Mouse (Mus musculus): ENCODE data around the gene Cryba4.

Gene Cryba4

DNA sequence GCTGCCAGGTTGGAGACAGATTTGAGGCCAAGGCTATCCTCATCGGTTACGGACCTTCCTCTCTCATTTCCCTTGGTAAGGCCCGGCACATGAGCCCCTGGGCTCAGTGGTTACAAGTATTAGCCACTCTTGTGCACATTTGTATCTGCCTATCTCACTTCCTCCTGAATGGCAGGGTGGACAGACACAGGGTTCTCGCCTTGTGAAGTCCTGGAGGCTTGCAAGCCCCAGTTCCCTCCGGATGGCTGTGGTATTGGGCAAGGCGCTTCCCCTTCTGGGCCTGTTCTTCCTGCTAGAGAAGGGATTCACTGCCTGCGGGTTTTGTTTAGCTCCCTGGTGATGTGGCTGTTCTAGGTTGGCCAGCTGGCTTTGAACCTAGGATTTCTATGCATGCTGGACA lies 27.8 kb upstream of the Cryba4 start:
- Histone ChIP-seq H3K36me3 (ENCODE audit: control insufficient read depth, insufficient read depth, low read length, poor library complexity, severe bottlenecking) (0 out of 2 replicates have a peak, but pooled peaks cover 1% of the 10 kb centered on the region), H3K27me3 (ENCODE audit: control insufficient read depth, insufficient read depth, low read length, poor library complexity, severe bottlenecking) (no peaks in the 10 kb centered on the region)
- DNase-seq (ENCODE audit: low read depth, low spot score): peak; percentile 38

DNA sequence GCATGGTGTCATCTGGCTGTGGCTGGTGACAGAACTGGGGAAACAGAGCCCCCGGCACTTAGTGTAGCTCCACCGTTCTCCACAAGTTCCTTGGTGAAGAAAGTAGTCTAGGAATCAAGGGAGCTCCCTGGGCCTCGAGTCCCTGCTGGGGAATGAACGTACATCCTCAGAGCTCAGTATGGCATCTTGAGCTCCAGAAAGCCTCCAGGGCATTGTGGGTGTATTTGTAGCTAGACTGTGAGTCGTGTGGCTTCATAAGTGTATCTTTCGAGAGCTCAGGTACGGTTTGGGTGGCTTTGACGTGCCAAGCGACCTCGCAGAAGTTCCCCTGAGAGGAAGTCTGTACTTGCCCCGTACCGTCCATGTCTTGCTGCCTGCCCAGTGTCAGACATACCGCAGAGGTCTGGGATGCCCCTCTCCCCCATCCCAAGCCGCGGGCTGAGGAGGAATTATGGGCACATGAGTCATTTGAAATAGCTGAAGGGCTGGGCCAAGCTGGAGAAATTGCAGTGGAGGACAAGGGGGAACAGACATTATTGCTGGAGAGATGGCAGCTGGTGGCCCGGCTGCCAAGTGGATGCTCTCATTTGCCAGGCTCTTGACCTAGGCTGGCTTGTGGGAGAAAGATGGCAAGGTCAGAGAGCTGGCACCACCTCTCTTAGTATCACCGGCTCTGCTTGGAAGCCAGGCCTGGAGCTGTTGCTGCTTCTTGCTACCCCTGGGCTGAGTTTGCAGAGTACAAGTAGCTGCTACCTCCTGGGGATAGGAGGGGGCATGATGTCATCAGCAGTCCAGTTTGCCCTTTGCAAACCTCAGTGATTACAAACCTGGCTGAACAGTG lies 27.1 kb upstream of the Cryba4 start:
- Histone ChIP-seq H3K36me3 (ENCODE audit: control insufficient read depth, insufficient read depth, low read length, poor library complexity, severe bottlenecking) (0 out of 2 replicates have a peak, but pooled peaks cover 1% of the 10 kb centered on the region), H3K27me3 (ENCODE audit: control insufficient read depth, insufficient read depth, low read length, poor library complexity, severe bottlenecking) (no peaks in the 10 kb centered on the region)
- DNase-seq (ENCODE audit: low read depth, low spot score): peak; percentile 49

GRCm38 (mm10) chr5:112277906-112278470 lies 25.7 kb upstream of the Cryba4 start:
- Histone ChIP-seq H3K36me3 (ENCODE audit: control insufficient read depth, insufficient read depth, low read length, poor library complexity, severe bottlenecking) (0 out of 2 replicates have a peak, but pooled peaks cover 1% of the 10 kb centered on the region), H3K27me3 (ENCODE audit: control insufficient read depth, insufficient read depth, low read length, poor library complexity, severe bottlenecking) (no peaks in the 10 kb centered on the region)
- DNase-seq (ENCODE audit: low read depth, low spot score): no peak

GRCm38 (mm10) chr5:112276907-112277348 lies 24.6 kb upstream of the Cryba4 start:
- DNase-seq (ENCODE audit: low read depth, low spot score): no peak
- Histone ChIP-seq H3K27me3 (ENCODE audit: control insufficient read depth, insufficient read depth, low read length, poor library complexity, severe bottlenecking) (no peaks in the 10 kb centered on the region), H3K36me3 (ENCODE audit: control insufficient read depth, insufficient read depth, low read length, poor library complexity, severe bottlenecking) (0 out of 2 replicates have a peak, but pooled peaks cover 1% of the 10 kb centered on the region)

DNA sequence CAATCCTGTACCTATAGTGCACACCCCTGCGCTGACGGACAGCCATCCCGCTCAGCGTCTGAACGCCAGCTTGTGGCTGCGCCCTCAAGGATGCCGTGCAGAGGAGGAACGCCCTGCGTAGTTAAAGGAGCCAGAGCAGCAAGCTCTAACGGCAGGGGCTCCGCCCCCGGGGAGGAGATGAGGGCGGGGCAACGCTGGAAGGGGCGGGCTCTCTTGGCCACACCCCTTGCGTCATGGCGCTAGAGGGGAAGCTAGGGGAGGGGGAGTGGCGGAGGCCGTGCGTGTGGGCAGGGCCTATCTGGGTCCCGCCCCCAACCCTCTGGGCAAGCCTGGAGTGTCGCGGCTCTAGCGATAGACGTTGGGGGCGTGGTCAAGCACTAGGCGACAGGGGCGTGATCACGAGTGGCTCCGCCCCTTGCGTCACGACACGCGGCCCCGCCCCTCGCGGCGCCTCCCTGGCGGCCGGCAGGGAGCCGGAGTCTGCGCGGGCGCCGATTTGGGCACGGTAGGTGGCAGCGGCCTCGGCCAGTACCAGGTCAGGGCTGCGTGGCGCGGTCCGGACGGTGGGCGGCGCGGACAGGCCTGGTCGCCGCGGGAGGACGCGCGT lies 24.1 kb upstream of the Cryba4 start, which contains the start of gene Tpst2:
Gene Tpst2, plus strand, starts transcription at position 425 of the 607 bp plus-strand sequence.
- peak; percentile 100 for DNase-seq (ENCODE audit: low read depth, low spot score)

GRCm38 (mm10) chr5:112275021-112275804 lies 22.9 kb upstream of the Cryba4 start:
- peak; percentile 34 for DNase-seq (ENCODE audit: low read depth, low spot score)
- H3K27me3 ChIP-seq (ENCODE audit: control insufficient read depth, insufficient read depth, low read length, poor library complexity, severe bottlenecking): no peaks in the 10 kb centered on the region

More for the DNA sequence above, 24.1 kb upstream of the Cryba4 start, which contains the start of gene Tpst2:
- Histone ChIP-seq H3K36me3 (ENCODE audit: control insufficient read depth, insufficient read depth, low read length, poor library complexity, severe bottlenecking) (0 out of 2 replicates have a peak, but pooled peaks cover 1% of the 10 kb centered on the region), H3K27me3 (ENCODE audit: control insufficient read depth, insufficient read depth, low read length, poor library complexity, severe bottlenecking) (no peaks in the 10 kb centered on the region)

GRCm38 (mm10) chr5:112273746-112274463 lies 21.6 kb upstream of the Cryba4 start:
- 0 out of 2 replicates have a peak, but pooled peaks cover 1% of the 10 kb centered on the region for H3K36me3 ChIP-seq (ENCODE audit: control insufficient read depth, insufficient read depth, low read length, poor library complexity, severe bottlenecking)
- DNase-seq (ENCODE audit: low read depth, low spot score): peak; percentile 92
- H3K27me3 ChIP-seq (ENCODE audit: control insufficient read depth, insufficient read depth, low read length, poor library complexity, severe bottlenecking): no peaks in the 10 kb centered on the region

More at GRCm38 (mm10) chr5:112275021-112275804, 22.9 kb upstream of the Cryba4 start:
- 0 out of 2 replicates have a peak, but pooled peaks cover 1% of the 10 kb centered on the region for H3K36me3 ChIP-seq (ENCODE audit: control insufficient read depth, insufficient read depth, low read length, poor library complexity, severe bottlenecking)

DNA sequence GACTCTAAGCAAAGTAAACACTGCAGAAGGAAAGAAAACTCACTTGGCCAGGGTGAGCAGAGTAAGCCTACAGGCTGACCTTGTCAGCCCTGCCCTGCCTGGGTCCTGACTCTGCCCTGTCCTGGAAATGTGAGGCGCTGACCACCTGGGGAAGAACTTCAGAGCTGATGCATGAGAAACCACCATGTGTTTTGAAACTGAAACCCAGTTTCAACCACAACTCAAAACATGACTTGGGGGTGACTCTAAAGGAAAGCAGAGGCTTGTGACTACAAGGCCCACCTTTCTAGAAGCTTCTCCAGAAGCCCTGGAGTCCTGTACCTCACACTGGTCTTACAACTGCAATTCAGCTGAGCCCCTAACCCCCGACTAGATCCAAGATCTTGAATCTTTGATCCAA lies 20.6 kb upstream of the Cryba4 start:
- no peaks in the 10 kb centered on the region for H3K36me3 ChIP-seq (ENCODE audit: control insufficient read depth, insufficient read depth, low read length, poor library complexity, severe bottlenecking)
- DNase-seq (ENCODE audit: low read depth, low spot score): peak; percentile 82
- no peaks in the 10 kb centered on the region for H3K27me3 ChIP-seq (ENCODE audit: control insufficient read depth, insufficient read depth, low read length, poor library complexity, severe bottlenecking)

DNA sequence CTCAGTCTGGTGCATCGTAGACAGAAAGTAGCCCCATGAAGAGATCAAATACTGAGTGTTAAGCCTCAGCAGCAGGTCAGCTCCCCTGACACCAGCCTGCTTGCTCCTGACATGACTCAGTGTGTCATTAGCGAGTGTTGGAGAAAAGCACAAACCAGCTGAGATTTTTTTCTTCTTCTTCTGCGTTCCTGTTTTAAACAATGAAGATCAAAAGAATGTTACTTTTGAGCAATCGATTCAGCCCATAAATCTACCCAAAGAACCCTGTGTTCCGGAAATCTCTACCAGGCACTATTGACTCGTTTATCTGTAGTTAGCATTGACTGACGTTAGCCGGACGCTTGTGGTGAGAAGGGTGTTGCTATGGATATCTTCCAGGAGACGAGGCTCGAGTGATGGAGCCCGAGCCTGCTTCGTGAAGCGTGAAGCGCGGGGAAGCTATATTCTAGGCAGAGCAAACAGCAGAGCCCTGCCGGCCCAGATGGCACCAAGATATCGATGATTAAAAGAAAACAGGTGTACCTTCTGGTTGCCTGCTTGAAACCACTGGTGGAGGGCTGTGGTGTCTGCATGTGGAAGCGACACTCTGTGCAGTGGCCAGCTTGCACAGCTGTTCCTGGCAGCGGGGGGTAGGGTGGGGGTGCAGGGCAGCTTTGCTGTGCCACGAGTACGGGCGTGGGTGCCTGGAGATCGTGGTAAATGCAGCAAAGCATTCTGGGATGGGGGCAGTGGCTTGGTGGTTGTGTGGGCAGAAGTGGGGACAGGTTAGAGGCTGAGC lies 18.6 kb upstream of the Cryba4 start:
- Histone ChIP-seq H3K27me3 (ENCODE audit: control insufficient read depth, insufficient read depth, low read length, poor library complexity, severe bottlenecking) (no peaks in the 10 kb centered on the region), H3K36me3 (ENCODE audit: control insufficient read depth, insufficient read depth, low read length, poor library complexity, severe bottlenecking) (no peaks in the 10 kb centered on the region)
- peak; percentile 63 for DNase-seq (ENCODE audit: low read depth, low spot score)

DNA sequence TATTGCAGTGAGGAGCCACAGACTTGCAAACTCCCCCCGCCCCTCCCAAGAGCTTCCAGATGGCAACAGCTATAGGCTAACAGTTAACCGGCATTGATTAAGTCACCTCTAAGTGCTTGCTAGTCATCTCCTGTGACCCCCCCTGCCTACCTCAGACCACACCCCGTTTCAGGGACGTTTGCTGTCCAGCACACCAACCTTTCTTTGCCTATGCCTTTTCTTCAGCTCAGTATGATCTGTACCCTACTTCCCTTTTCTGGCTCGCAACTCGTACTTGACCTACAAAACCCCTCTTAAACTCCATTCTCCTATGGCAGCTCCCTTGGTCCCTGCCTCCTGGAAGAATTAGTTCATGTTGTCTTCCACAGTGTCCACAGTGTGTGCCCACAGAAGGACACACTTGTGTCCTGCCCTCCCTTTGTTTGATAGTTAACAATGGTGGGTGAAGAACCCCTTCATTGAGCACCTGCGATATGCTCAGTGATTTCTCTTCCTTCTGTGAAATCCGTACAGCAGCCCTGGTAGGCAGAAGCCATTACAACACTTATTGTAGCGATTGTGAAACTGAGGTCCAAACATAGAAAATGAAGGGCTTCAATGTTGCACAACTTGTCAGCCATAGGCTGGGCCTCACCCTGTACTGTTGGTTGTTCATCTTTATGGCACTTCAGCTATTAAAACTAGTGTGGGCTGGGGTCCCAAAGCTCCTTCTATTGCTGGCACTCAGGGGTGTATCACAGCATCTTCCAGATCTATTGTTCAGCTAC lies 13.9 kb upstream of the Cryba4 start:
- Histone ChIP-seq H3K36me3 (ENCODE audit: control insufficient read depth, insufficient read depth, low read length, poor library complexity, severe bottlenecking) (no peaks in the 10 kb centered on the region), H3K27me3 (ENCODE audit: control insufficient read depth, insufficient read depth, low read length, poor library complexity, severe bottlenecking) (no peaks in the 10 kb centered on the region)
- DNase-seq (ENCODE audit: low read depth, low spot score): peak; percentile 76

DNA sequence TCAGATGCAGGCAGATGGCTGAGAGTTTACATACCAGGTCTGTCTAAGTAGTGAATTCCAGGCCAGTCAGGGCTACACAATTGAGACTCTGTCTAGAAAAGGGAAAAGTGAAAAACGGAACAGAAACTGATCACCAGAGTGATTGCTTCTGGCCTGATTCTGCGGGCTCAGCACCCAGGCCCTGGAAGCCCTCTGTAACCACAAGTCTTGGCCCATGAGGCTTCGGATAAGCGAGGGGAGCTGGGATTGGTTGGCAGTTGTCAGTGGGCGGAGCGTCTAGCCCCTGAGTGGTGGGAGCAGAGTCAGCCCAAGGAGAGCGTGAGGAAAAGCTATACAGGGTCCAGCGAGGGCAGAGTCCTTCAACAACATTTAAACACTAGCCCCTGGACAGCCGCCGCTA lies 13.2 kb upstream of the Cryba4 start:
- Histone ChIP-seq H3K36me3 (ENCODE audit: control insufficient read depth, insufficient read depth, low read length, poor library complexity, severe bottlenecking) (no peaks in the 10 kb centered on the region), H3K27me3 (ENCODE audit: control insufficient read depth, insufficient read depth, low read length, poor library complexity, severe bottlenecking) (no peaks in the 10 kb centered on the region)
- peak; percentile 80 for DNase-seq (ENCODE audit: low read depth, low spot score)

DNA sequence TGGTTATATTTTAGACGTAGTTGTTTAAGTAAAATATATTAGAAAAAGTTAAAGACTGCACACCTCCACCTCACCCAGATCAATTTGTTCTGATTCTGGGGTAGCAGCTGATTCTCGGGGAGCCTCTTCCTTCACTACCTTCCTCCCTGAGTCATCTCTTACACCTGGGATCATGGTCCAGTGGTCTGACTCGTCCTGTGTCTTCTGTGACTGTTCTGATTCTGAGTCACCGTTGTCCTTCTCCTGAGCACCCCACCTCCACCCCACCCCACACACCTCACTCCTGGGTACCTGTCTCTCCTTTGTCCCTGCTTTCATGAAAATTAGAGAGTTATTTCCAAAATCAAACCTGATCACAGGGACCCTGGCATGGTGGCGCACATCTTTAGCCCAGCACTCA lies 12.8 kb upstream of the Cryba4 start:
- no peaks in the 10 kb centered on the region for H3K27me3 ChIP-seq (ENCODE audit: control insufficient read depth, insufficient read depth, low read length, poor library complexity, severe bottlenecking)
- H3K36me3 ChIP-seq (ENCODE audit: control insufficient read depth, insufficient read depth, low read length, poor library complexity, severe bottlenecking): no peaks in the 10 kb centered on the region
- DNase-seq (ENCODE audit: low read depth, low spot score): peak; percentile 42

GRCm38 (mm10) chr5:112264099-112264498 lies 11.8 kb upstream of the Cryba4 start:
- DNase-seq (ENCODE audit: low read depth, low spot score): no peak
- H3K36me3 ChIP-seq (ENCODE audit: control insufficient read depth, insufficient read depth, low read length, poor library complexity, severe bottlenecking): no peaks in the 10 kb centered on the region
- H3K27me3 ChIP-seq (ENCODE audit: control insufficient read depth, insufficient read depth, low read length, poor library complexity, severe bottlenecking): no peaks in the 10 kb centered on the region
